Mouse (Mus musculus) heart, embryonic 15.5 days (tissue): ENCODE results near the gene Tenm2. TPM values are rescaled to one million over a fixed set of nuclear protein-coding genes. Genes with fewer than 3 reads are reported as not detected.

ENCODE experiments used
- ATAC-seq: fragments of 200-750 bp; cut with Nextera tagmentation; replicated peaks from 2 replicates; pipeline ENCODE4 v1.8.0; 2017; ENCODE audit warnings: low read depth, moderate TSS enrichment; ENCODE audit not compliant: insufficient number of reproducible peaks, insufficient read depth, low FRiP score
- H3K27ac ChIP-seq: fragments of 300-500 bp; sonication (generic); 2 replicates; pipeline ENCODE4 v1.5.1; 2015; ENCODE audit warnings: mild to moderate bottlenecking, inconsistent platforms
- H3K27me3 ChIP-seq: fragments of 300-500 bp; sonication (generic); 2 replicates; pipeline ENCODE4 v1.6.1; 2015; ENCODE audit warnings: inconsistent platforms
- H3K36me3 ChIP-seq: fragments of 300-500 bp; sonication (generic); 2 replicates; pipeline ENCODE4 v1.6.1; 2015; ENCODE audit warnings: mild to moderate bottlenecking, inconsistent platforms
- H3K4me1 ChIP-seq: fragments of 300-500 bp; sonication (generic); replicated peaks from 2 replicates; pipeline ENCODE4 v1.6.1; 2015; ENCODE audit warnings: inconsistent platforms
- H3K4me2 ChIP-seq: fragments of 300-500 bp; sonication (generic); 2 replicates; pipeline ENCODE4 v1.6.1; 2015; ENCODE audit warnings: inconsistent platforms, mild to moderate bottlenecking, moderate library complexity
- H3K4me3 ChIP-seq: fragments of 300-500 bp; sonication (generic); 2 replicates; pipeline ENCODE4 v1.5.1; 2015; ENCODE audit warnings: mild to moderate bottlenecking, inconsistent platforms
- H3K9ac ChIP-seq: fragments of 300-500 bp; sonication (generic); 2 replicates; pipeline ENCODE4 v1.6.1; 2015; ENCODE audit warnings: mild to moderate bottlenecking, inconsistent platforms
- H3K9me3 ChIP-seq: fragments of 300-500 bp; sonication (generic); replicated peaks from 2 replicates; pipeline ENCODE4 v1.6.1; 2016; ENCODE audit warnings: inconsistent platforms
- WGBS: fragments of 180-500 bp; shearing (Covaris S2); methylation state at CpG from one replicate; pipeline ENCODE4 v1.1.7; 2015; ENCODE audit warnings: mixed read lengths; 5-methylcytosine and 5-hydroxymethylcytosine counted together
- polyA plus RNA-seq: library from polyadenylated mRNA; unstranded; fragments of >200 nt; fragmentation: Nextera tagmentation; extraction: Ambion mirVana; gene quantifications from 2 replicates; pipeline ENCODE4 v1.2.1, GENCODE M21; 2015

Gene Tenm2
- polyA plus RNA-seq, 1 experiment from 2014 or later, result 0.49 TPM

DNA sequence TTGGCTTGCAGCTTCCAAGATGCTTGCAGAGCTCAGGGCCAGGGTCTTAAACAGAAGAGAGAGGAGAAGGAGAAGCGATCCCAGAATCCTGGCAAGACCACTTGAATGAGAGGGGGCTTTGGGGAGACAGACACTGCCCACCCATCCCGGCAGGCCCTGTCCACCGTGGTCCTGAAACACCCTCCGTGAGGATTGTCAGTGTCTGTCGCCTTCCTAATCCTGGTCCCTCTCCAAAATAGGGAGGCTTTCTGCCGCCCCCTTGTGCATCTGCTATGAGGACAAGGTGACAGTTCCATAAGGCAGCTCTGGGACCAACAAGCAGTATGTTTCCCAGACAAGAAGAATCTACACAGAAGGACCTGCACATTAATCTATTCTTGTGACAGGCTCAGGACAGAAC is 1007.6 kb downstream of the Tenm2 start:
- no peaks in the 10 kb centered on the region for H3K9me3 ChIP-seq
- H3K36me3 ChIP-seq, result no peaks in the 10 kb centered on the region
- no peak overlapping the region for H3K4me2 ChIP-seq
- H3K27ac ChIP-seq, result no peak overlapping the region
- no peaks in the 10 kb centered on the region for H3K27me3 ChIP-seq
- no peaks in the 10 kb centered on the region for H3K4me1 ChIP-seq
- no peak for ATAC-seq
- no peak overlapping the region for H3K4me3 ChIP-seq
- no peak overlapping the region for H3K9ac ChIP-seq
- 68% methylated on average over 6 of the region's 6 CpGs for WGBS

- Histone ChIP-seq H3K9ac (no peak overlapping the region), H3K4me1 (peaks cover 5% of the 10 kb centered on the region), H3K27ac (no peak overlapping the region), H3K36me3 (no peaks in the 10 kb centered on the region), H3K9me3 (no peaks in the 10 kb centered on the region), H3K4me3 (no peak overlapping the region), H3K4me2 (no peak overlapping the region), H3K27me3 (no peaks in the 10 kb centered on the region)
- 64% methylated on average over 3 of the region's 3 CpGs for WGBS
- no peak for ATAC-seq
Observed at GRCm38 (mm10) chr11:36226061-36226460, 1009.7 kb downstream of the Tenm2 start.

GRCm38 (mm10) chr11:36223716-36224439 is 1011.9 kb downstream of the Tenm2 start:
- H3K9ac ChIP-seq, result no peak overlapping the region
- no peaks in the 10 kb centered on the region for H3K27me3 ChIP-seq
- no peaks in the 10 kb centered on the region for H3K36me3 ChIP-seq
- ATAC-seq, result no peak
- WGBS, result 87% methylated on average over 7 of the region's 7 CpGs
- H3K27ac ChIP-seq, result no peak overlapping the region
- no peak overlapping the region for H3K4me2 ChIP-seq
- peaks cover 15% of the 10 kb centered on the region for H3K4me1 ChIP-seq
- no peaks in the 10 kb centered on the region for H3K9me3 ChIP-seq
- no peak overlapping the region for H3K4me3 ChIP-seq

GRCm38 (mm10) chr11:36222071-36222470 is 1013.7 kb downstream of the Tenm2 start:
- H3K36me3 ChIP-seq, result no peaks in the 10 kb centered on the region
- H3K4me3 ChIP-seq, result no peak overlapping the region
- no peak for ATAC-seq
- no peak overlapping the region for H3K4me2 ChIP-seq
- no peaks in the 10 kb centered on the region for H3K9me3 ChIP-seq
- 85% methylated on average over 3 of the region's 3 CpGs for WGBS
- H3K9ac ChIP-seq, result no peak overlapping the region
- no peaks in the 10 kb centered on the region for H3K27me3 ChIP-seq
- H3K4me1 ChIP-seq, result peaks cover 15% of the 10 kb centered on the region
- H3K27ac ChIP-seq, result no peak overlapping the region

GRCm38 (mm10) chr11:36221271-36221975 is 1014.3 kb downstream of the Tenm2 start:
- H3K9ac ChIP-seq, result no peak overlapping the region
- H3K36me3 ChIP-seq, result no peaks in the 10 kb centered on the region
- no peaks in the 10 kb centered on the region for H3K27me3 ChIP-seq
- peak; percentile 71; the same call in 1 of the 2 replicates for ATAC-seq
- peak overlapping the region; percentile 79; the same call in 1 of the 2 replicates for H3K27ac ChIP-seq
- H3K9me3 ChIP-seq, result no peaks in the 10 kb centered on the region
- 15% methylated on average over 10 of the region's 10 CpGs for WGBS
- H3K4me1 ChIP-seq, result peaks cover 15% of the 10 kb centered on the region
- H3K4me2 ChIP-seq, result peak overlapping the region; percentile 62
- H3K4me3 ChIP-seq, result peak overlapping the region; percentile 38

DNA sequence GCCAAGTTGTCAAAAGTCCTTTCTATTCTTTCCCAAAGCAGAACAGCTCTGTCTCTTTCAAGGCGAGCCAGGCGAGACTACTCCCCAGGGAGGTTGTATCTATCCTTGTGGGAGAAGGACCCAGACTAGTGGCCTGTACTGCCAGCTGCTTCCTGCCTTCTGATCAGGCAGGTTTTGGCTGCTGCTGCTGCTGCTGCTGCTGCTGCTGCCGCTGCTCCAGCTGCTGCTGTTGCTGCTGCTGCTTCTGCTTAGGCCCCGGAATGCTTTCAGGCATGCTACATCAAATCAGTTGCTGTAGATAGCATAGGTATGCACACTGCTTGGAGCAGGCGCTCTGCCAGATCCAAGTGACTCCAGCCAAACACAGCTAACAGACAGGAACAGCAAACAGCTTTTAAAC is 1015.1 kb downstream of the Tenm2 start:
- no peaks in the 10 kb centered on the region for H3K9me3 ChIP-seq
- H3K4me3 ChIP-seq, result peak overlapping the region; percentile 3; the same call in 1 of the 2 replicates
- peak overlapping the region; percentile 79 for H3K27ac ChIP-seq
- ATAC-seq, result peak; percentile 82
- H3K9ac ChIP-seq, result no peak overlapping the region
- peaks cover 15% of the 10 kb centered on the region for H3K4me1 ChIP-seq
- H3K27me3 ChIP-seq, result no peaks in the 10 kb centered on the region
- H3K36me3 ChIP-seq, result no peaks in the 10 kb centered on the region
- peak overlapping the region; percentile 62 for H3K4me2 ChIP-seq
- 9% methylated on average over 5 of the region's 5 CpGs for WGBS

GRCm38 (mm10) chr11:36219586-36219985 is 1016.2 kb downstream of the Tenm2 start:
- WGBS, result 75% methylated on average over 4 of the region's 4 CpGs
- no peaks in the 10 kb centered on the region for H3K36me3 ChIP-seq
- no peaks in the 10 kb centered on the region for H3K27me3 ChIP-seq
- peaks cover 15% of the 10 kb centered on the region for H3K4me1 ChIP-seq
- H3K4me3 ChIP-seq, result no peak overlapping the region
- no peak overlapping the region for H3K27ac ChIP-seq
- H3K4me2 ChIP-seq, result no peak overlapping the region
- H3K9ac ChIP-seq, result no peak overlapping the region
- no peaks in the 10 kb centered on the region for H3K9me3 ChIP-seq
- ATAC-seq, result no peak

DNA sequence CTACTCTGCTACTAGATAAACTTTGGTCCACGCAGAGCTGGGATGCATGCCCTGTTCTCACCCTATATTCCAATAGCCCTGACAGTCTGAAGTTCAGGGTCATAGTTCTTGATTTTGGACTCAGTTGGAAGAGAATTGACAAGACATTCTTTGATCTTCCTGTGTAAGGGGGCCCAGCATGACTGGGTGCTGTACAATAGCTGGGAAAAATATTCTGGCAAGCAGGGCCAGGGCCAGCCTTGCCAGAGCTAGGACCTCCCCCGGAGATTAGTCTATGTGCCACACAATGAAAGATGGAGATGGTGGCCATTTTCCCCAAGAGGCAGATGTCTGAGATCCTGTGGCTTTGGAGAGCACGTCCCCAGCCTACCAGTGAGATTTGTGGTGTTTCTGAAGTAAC is 1021.2 kb downstream of the Tenm2 start:
- H3K9me3 ChIP-seq, result no peaks in the 10 kb centered on the region
- no peaks in the 10 kb centered on the region for H3K27me3 ChIP-seq
- H3K4me2 ChIP-seq, result no peak overlapping the region
- H3K36me3 ChIP-seq, result no peaks in the 10 kb centered on the region
- H3K4me3 ChIP-seq, result no peak overlapping the region
- 77% methylated on average over 3 of the region's 3 CpGs for WGBS
- ATAC-seq, result no peak
- no peaks in the 10 kb centered on the region for H3K4me1 ChIP-seq
- H3K27ac ChIP-seq, result no peak overlapping the region
- H3K9ac ChIP-seq, result no peak overlapping the region

DNA sequence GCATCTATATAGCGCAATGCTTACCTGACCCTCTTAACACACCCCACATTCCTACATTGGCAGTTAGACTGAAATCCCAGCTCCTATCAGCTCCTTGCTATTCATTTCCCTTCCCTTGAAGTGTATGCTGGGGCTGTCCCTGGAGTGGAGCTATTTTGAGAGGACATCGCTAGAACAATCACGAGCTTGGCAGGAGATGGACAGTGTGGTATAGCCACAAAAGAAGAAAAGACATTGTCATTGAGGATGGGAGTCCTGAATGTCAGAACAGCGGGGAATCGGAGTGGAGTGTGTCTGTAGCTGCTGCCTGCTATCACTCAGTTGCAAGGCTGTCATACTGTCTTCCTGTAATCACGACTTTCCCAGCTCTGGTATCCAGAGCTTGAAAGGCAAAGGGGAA is 1031.4 kb downstream of the Tenm2 start:
- H3K9ac ChIP-seq, result no peak overlapping the region
- ATAC-seq, result peak; percentile 55
- 32% methylated on average over 6 of the region's 6 CpGs for WGBS
- no peaks in the 10 kb centered on the region for H3K27me3 ChIP-seq
- H3K4me3 ChIP-seq, result no peak overlapping the region
- no peaks in the 10 kb centered on the region for H3K36me3 ChIP-seq
- peak overlapping the region; percentile 67 for H3K27ac ChIP-seq
- H3K9me3 ChIP-seq, result no peaks in the 10 kb centered on the region
- H3K4me1 ChIP-seq, result peaks cover 17% of the 10 kb centered on the region
- H3K4me2 ChIP-seq, result no peak overlapping the region

DNA sequence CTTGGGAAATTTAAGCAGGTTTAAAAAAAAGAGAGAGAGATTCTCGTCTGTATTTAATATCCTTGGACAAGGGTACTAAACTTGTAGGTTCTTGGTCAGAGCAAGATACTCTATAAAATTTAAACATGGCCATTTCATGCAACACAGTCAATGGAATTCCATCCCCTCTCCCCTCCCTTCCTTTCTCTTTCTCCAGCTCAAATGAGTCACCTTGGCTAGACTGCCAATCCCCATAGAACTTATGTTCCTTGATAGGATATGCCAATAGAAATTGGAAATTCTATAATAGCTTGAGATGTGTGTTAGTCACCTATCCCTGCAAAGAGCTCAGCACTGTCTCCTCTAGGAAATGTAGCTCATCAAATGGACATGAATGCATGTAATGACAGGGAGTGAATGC is 1031.9 kb downstream of the Tenm2 start:
- no peaks in the 10 kb centered on the region for H3K9me3 ChIP-seq
- no peak overlapping the region for H3K9ac ChIP-seq
- ATAC-seq, result no peak
- no peak overlapping the region for H3K4me2 ChIP-seq
- 71% methylated on average over 1 of the region's 1 CpGs for WGBS
- peak overlapping the region; percentile 67; the same call in 1 of the 2 replicates for H3K27ac ChIP-seq
- no peaks in the 10 kb centered on the region for H3K36me3 ChIP-seq
- peaks cover 17% of the 10 kb centered on the region for H3K4me1 ChIP-seq
- no peaks in the 10 kb centered on the region for H3K27me3 ChIP-seq
- H3K4me3 ChIP-seq, result no peak overlapping the region

DNA sequence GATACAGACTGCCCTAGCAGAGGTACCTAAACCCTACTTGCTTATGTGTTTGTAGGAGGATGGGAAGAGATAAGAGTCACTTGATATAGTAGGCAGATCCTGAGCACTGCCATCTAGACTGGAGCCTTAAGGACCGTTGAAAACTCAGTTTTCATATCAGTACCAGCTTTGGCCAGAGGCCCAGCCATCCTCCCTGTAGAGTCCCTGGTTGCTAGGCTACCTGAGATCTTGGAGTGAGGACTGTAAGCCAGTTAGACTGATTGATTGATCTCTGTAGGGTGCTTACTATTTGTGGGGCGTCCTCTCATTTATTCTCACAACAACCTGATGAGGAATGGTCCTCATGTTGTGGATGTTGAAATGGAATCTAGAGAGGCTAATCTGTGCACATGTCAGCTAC is 1041.4 kb downstream of the Tenm2 start:
- no peaks in the 10 kb centered on the region for H3K27me3 ChIP-seq
- WGBS, result 23% methylated on average over 2 of the region's 2 CpGs
- no peak overlapping the region for H3K4me2 ChIP-seq

More for the DNA sequence above, 1041.4 kb downstream of the Tenm2 start:
- Histone ChIP-seq H3K4me1 (no peaks in the 10 kb centered on the region), H3K9me3 (no peaks in the 10 kb centered on the region), H3K4me3 (no peak overlapping the region), H3K9ac (no peak overlapping the region), H3K27ac (no peak overlapping the region), H3K36me3 (no peaks in the 10 kb centered on the region)
- ATAC-seq, result no peak; the same call in 1 of the 2 replicates
